Mouse (Mus musculus) lung, adult 2 months (tissue): ENCODE measurements at regions not wholly inside any gene's neighbourhood (a gene's known extent, or its start where the extent isn't known, plus 50 kb on each side); places are given as distances from the start of the nearest gene placed in this dataset.

ENCODE experiments used
- DNase-seq: peaks from one replicate; pipeline ENCODE4 v3.0.0; 2022
- H3K4me1 ChIP-seq: fragments of 200-500 bp; 2 replicates; pipeline ENCODE4 v1.6.1; 2011; ENCODE audit warnings: low read length; ENCODE audit not compliant: control insufficient read depth, insufficient read depth
- H3K4me3 ChIP-seq: fragments of 200-500 bp; replicated peaks from 2 replicates; pipeline ENCODE3; 2011; ENCODE audit warnings: low read depth, mild to moderate bottlenecking, control low read depth, low read length; ENCODE audit errors: extremely low read depth
- CTCF ChIP-seq: fragments of 200-500 bp; IDR thresholded peaks from 2 replicates; pipeline ENCODE4 v1.5.1; 2011; ENCODE audit warnings: mild to moderate bottlenecking, low read length, control low read depth; ENCODE audit not compliant: insufficient read depth
- POLR2A ChIP-seq: fragments of 200-500 bp; IDR thresholded peaks from 2 replicates; pipeline ENCODE4 v1.6.1; 2011; ENCODE audit warnings: low read depth, mild to moderate bottlenecking, control low read depth, low read length, borderline replicate concordance; ENCODE audit errors: extremely low read depth
- WGBS: fragments of 180-500 bp; shearing (Covaris S2); methylation state at CpG from one replicate; pipeline ENCODE4 v1.1.7; 2018; 5-methylcytosine and 5-hydroxymethylcytosine counted together

- 70% methylated on average over 4 of the region's 4 CpGs for WGBS
- Histone ChIP-seq H3K4me3 (no peak overlapping the region), H3K4me1 (peaks cover 7% of the 10 kb centered on the region)
- TF ChIP-seq CTCF: no peak
- no peak for TF ChIP-seq POLR2A
- DNase-seq: no peak
These were observed 58.3 kb downstream of the Tmem100 start for GRCm38 (mm10) chr11:90088473-90088872.

DNA sequence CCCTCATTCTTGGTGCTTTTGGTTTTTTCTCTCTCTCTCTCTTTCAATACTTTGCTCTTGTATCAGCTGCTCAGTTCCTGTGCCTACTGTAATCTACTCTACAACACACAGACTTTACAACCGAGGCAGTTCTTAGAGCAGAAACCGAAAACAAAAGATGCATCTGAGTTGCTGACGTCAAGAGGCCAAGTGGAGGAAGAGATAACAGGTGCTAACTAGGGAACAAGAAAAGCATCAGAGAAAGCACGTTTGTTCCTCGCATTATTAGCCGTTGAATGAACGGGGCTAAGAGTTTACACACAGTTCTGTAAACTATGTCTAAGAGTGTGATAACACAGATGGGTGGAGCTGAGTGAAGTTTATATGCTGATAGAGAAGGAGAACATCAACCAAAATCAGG is 63.9 kb downstream of the Tmem100 start:
- Histone ChIP-seq H3K4me1 (peaks cover 22% of the 10 kb centered on the region), H3K4me3 (no peak overlapping the region)
- DNase-seq: no peak
- WGBS: 20% methylated on average over 7 of the region's 7 CpGs
- no peak for TF ChIP-seq CTCF
- TF ChIP-seq POLR2A: no peak

DNA sequence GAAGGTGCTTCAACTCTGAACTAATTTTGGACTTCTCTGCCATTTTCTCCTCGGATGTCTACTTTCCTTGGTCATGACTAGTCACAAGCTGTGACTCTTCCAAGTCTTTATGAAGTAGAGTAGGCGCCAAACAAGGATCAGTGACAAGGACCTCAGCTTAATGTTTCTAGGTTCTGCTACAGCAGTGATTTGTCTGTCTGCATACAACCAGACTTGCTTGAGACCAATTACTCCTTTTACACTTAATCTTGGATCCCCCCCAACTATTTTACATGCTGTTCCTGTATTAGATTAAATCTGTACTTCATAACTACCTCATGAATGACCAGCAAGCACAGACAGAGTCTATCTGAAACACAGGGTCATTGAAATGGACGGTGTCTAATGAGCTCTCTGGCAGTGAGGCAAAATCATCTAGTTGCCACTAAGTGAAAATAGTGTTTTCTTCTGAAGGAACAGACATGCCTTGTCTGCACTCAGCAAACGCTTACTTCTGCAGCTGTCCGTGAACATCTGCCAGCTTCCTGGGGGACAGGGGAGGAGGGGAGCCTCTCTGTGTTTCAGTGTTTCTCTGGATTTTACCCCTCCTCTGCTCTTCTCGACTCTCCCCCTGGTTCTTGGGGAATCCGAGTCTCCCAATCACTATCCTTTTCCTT is 64.7 kb downstream of the Tmem100 start:
- 54% methylated on average over 7 of the region's 7 CpGs for WGBS
- no peak for DNase-seq
- Histone ChIP-seq H3K4me1 (peaks cover 27% of the 10 kb centered on the region), H3K4me3 (no peak overlapping the region)
- TF ChIP-seq CTCF: no peak
- no peak for TF ChIP-seq POLR2A

DNA sequence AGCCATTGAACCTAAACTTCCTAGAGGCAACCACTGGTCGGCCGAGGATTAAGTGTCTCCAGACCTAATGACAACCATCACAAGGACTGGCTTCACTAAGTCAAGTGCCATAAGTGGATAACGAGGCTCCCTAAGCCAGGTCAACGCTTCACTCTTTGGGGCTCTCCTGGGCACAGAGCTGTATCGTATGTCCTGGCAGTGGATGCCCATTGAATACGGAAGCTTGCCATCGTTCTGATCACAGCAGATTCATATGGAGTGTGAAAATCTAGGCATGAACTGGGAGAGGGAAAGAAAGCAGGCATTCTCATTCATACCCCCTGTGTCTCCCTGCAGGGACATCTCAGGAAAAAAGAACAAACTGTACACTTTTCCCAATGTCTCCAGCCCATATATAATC is 68.3 kb downstream of the Tmem100 start:
- DNase-seq: no peak
- TF ChIP-seq CTCF (no peak), POLR2A (no peak)
- 84% methylated on average over 7 of the region's 7 CpGs for WGBS
- peaks cover 25% of the 10 kb centered on the region for H3K4me1 ChIP-seq
- no peak overlapping the region for H3K4me3 ChIP-seq

- 26% methylated on average over 1 of the region's 1 CpGs for WGBS
- TF ChIP-seq CTCF: no peak
- DNase-seq: no peak
- H3K4me3 ChIP-seq: no peak overlapping the region
- H3K4me1 ChIP-seq: peaks cover 20% of the 10 kb centered on the region
These were observed 69.0 kb downstream of the Tmem100 start for GRCm38 (mm10) chr11:90099178-90099577.

DNA sequence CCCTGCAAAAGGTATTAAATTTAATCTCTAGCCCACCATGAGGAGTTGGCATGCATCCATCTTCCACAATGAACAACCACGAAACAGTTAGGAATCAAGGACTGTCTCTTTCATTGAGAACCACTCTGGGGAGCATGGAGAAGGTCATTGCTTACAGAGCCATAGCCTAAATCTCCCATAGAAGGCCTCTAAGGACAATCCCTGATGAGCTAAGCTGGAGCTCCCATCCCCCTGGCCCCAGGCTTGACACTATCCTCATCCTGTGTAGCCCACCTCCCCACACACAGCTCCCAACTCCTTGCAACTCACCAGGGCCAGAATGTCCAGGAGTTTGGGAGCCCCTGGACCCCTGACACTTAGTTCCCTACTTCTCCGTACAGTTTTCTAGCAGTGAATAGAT is 70.0 kb downstream of the Tmem100 start:
- WGBS: 75% methylated on average over 2 of the region's 2 CpGs
- no peak for DNase-seq
- Histone ChIP-seq H3K4me1 (peaks cover 14% of the 10 kb centered on the region), H3K4me3 (no peak overlapping the region)
- TF ChIP-seq CTCF (no peak), POLR2A (no peak)

DNA sequence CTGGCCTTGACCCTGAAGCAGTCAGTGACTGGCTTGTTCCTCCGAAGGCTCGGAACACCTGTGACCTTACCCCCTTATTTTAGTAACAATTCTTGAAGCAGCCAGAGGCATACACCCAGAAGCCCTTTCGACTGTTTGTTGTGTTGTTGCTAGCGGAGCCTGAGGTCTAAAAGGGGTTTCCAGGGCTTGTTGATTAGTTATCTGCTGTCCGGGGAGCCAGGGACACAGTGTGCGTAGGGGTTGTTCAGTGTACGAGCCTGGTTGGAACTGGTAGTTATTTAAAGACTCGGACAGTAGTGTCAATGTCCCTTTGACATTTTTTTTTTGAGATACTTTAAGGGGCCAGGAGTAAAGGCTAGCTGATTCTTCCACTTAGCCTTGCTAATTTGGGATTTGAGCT is 71.1 kb downstream of the Tmem100 start:
- no peak overlapping the region for H3K4me3 ChIP-seq
- TF ChIP-seq POLR2A: no peak
- TF ChIP-seq CTCF: no peak
- peaks cover 20% of the 10 kb centered on the region for H3K4me1 ChIP-seq
- WGBS: 69% methylated on average over 8 of the region's 8 CpGs
- no peak for DNase-seq

DNA sequence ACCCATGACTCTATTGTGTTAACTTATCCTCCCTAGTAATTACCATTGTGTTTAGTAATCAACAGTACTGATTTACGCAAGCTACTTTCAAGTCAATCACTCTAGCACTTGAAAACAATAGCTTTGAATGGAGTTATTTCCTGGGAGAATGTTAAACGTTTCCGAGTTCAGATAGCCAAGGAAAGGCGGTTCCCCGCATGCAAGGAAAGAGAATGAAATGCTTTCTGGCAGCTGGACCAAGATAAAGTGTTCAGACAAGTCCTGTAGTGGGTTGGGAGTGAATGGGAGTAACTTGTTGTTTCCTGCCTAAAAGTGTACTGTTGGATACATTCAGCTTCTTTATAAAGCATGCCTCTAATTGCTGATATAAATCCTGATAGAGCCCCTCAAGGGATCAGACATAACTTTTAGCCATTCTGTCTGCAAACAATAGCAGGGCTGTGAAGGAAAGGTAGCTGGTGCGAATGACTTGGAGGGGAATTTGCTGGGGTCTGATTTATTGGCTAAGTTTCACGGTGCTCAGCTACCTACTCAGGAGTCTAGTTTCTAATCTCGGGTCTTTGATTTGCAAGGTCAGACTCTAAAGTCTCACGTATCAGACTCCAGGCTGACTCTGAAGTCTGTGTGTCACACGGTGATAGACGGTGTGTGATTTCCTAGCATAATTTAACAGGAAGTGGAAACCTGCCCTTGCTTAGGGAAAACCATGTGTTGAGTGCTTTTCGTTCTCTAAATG is 76.1 kb downstream of the Tmem100 start:
- WGBS: 32% methylated on average over 12 of the region's 12 CpGs
- no peak overlapping the region for H3K4me3 ChIP-seq
- TF ChIP-seq CTCF (no peak), POLR2A (no peak)
- DNase-seq: no peak
- H3K4me1 ChIP-seq: peaks cover 24% of the 10 kb centered on the region

DNA sequence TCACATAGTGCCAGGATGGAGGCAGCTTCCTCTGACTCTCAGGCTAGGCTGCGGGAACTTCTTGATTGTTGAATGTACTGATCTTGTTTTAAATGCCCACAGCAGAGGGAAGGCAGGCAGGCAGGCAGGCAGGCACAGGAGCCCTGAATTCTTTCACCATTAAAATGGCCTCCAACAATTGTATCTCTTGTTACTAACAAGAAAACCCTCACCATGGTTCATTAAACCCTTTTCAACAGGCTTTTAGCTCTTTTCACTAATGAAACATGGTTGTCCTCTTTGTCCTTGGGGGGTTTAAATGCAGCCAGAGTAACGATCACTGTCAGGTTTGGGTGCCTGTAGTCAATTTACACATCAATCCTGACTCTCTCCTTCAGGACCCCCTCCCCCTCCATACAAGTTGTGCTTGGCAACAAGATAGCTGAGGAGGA is 77.8 kb upstream of the Gm45716 start:
- 63% methylated on average over 2 of the region's 2 CpGs for WGBS
- Histone ChIP-seq H3K4me3 (no peak overlapping the region), H3K4me1 (peaks cover 22% of the 10 kb centered on the region)
- DNase-seq: no peak
- TF ChIP-seq CTCF: no peak
- no peak for TF ChIP-seq POLR2A

DNA sequence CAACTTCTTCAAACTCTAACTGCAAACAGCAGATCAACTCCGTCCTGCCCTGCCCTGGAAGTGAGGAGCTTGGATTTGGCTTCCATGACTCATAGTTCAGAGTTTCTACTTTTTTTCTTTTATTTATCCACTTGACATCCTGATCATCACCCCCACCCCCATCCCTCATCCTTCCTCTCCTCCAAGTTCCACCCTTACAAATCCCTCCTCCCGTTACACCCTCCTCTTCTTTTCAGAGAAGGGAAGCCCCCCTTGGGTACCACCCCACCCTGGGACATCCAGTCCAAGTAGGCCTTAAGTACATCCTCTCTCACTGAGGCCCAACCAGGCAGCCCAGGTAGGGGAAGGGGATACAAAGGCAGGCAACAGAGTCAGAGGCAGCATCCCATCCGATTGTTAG is 77.3 kb upstream of the Gm45716 start:
- Histone ChIP-seq H3K4me1 (peaks cover 21% of the 10 kb centered on the region), H3K4me3 (no peak overlapping the region)
- 51% methylated on average over 3 of the region's 3 CpGs for WGBS
- TF ChIP-seq CTCF (no peak), POLR2A (no peak)
- no peak for DNase-seq
